In the genomic region with DNA sequence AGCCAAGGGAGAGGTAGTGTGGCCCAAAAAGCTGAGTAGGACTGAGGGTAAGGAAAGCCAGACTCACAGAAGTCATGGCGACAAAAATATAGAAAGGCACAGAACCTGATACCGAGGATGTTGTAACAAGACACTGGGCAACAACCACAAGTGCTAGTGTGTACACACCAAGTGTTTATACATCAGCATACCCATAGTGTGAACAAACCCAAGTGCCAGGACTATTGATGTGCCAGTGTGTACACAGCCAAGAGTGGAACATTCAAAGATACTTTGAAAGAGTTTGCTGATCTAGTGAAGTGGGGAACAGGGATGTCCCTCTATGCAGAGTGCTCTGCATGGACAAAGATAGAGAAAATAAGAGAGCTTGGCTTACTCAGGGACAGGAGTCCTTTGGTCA, we compare ENCODE assay signal across 15 mouse cellular contexts. TPM values are rescaled to one million over a fixed set of nuclear protein-coding genes. Genes with fewer than 3 reads are reported as not detected.
A peak's percentile ranks its signal among the peaks of the same experiment; 100 is the strongest.
DNase-seq lines count a peak whose midpoint lies in the region; ATAC-seq and TF ChIP-seq lines count a peak whose summit lies in the region.
"Had no signal": no experiment of that assay in that cellular context is flagged by ENCODE, and none has a peak within 500 bp of the region (broad histone marks: within the 10 kb centered on the region; RNA-seq: fewer than 3 reads in every experiment).

No protein-coding gene starts in this region.

- no peak for ATAC-seq in liver, embryonic 11.5 days (replicated peaks; ENCODE audit: low FRiP score)
- no peak for ATAC-seq in limb, embryonic 12.5 days (ENCODE audit: insufficient number of reproducible peaks, insufficient read depth, low FRiP score, low TSS enrichment, low read depth)

- WGBS in heart, adult 2 months = 70% methylated on average over 2 of the region's 2 CpGs
- 22% methylated on average over 2 of the region's 2 CpGs for WGBS in liver, adult 2 months
- 73% methylated on average over 2 of the region's 2 CpGs for WGBS in liver, embryonic 11.5 days
- 80% methylated on average over 2 of the region's 2 CpGs for WGBS in limb, embryonic 12.5 days

- H3K36me3 ChIP-seq in heart, adult 2 months (ENCODE audit: control insufficient read depth, insufficient read depth, low read length) = no peaks in the 10 kb centered on the region
- H3K36me3 ChIP-seq in liver, adult 2 months (ENCODE audit: control insufficient read depth, insufficient read depth, low read length) = no peaks in the 10 kb centered on the region
- H3K36me3 ChIP-seq in liver, embryonic 11.5 days (ENCODE audit: control insufficient read depth, insufficient read depth, low read length) = no peaks in the 10 kb centered on the region
- peaks cover 10% of the 10 kb centered on the region; the same call in 1 of the 2 replicates for H3K36me3 ChIP-seq in limb, embryonic 12.5 days
- H3K36me3 ChIP-seq: hindbrain, embryonic 15.5 days had no signal

- H3K27me3 ChIP-seq in heart, adult 2 months (ENCODE audit: control insufficient read depth, insufficient read depth, low read length) = no peaks in the 10 kb centered on the region
- H3K27me3 ChIP-seq in liver, adult 2 months (ENCODE audit: control insufficient read depth, insufficient read depth, low read length) = no peaks in the 10 kb centered on the region
- H3K27me3 ChIP-seq in liver, embryonic 11.5 days (replicated peaks; ENCODE audit: control insufficient read depth, insufficient read depth, low read length) = no peaks in the 10 kb centered on the region
- no peaks in the 10 kb centered on the region for H3K27me3 ChIP-seq in limb, embryonic 12.5 days
- H3K27me3 ChIP-seq: hindbrain, embryonic 15.5 days; neural tube, embryonic 13.5 days had no signal

- no peak overlapping the region for H3K4me3 ChIP-seq in heart, adult 2 months
- no peak overlapping the region for H3K4me3 ChIP-seq in liver, adult 2 months (ENCODE audit: insufficient read depth, low read depth, low read length)
- no peak overlapping the region for H3K4me3 ChIP-seq in liver, embryonic 11.5 days (ENCODE audit: low read depth, low read length)
- no peak overlapping the region for H3K4me3 ChIP-seq in limb, embryonic 12.5 days (replicated peaks)
- H3K4me3 ChIP-seq: hindbrain, embryonic 15.5 days; neural tube, embryonic 13.5 days had no signal

- TF ChIP-seq CTCF in heart, adult 2 months (IDR thresholded peaks at IDR 0.05) = no peak
- TF ChIP-seq CTCF in liver, adult 2 months (IDR thresholded peaks at IDR 0.05; ENCODE audit: low read depth, low read length) = no peak

- no peak for TF ChIP-seq EP300 in heart, adult 2 months (IDR thresholded peaks at IDR 0.05; ENCODE audit: insufficient read depth, low read depth, low read length)

- no peaks in the 10 kb centered on the region for H3K9me3 ChIP-seq in liver, embryonic 11.5 days (ENCODE audit: control insufficient read depth, low read length)
- no peaks in the 10 kb centered on the region for H3K9me3 ChIP-seq in limb, embryonic 12.5 days
- H3K9me3 ChIP-seq: hindbrain, embryonic 15.5 days; neural tube, embryonic 13.5 days had no signal

- no peak overlapping the region for H3K4me2 ChIP-seq in liver, embryonic 11.5 days
- H3K4me2 ChIP-seq in limb, embryonic 12.5 days = no peak overlapping the region
- H3K4me2 ChIP-seq: hindbrain, embryonic 15.5 days; neural tube, embryonic 13.5 days had no signal

- peaks cover 9% of the 10 kb centered on the region for H3K4me1 ChIP-seq in heart, adult 2 months (ENCODE audit: control insufficient read depth, insufficient read depth, low read length)
- H3K4me1 ChIP-seq in liver, adult 2 months (ENCODE audit: control insufficient read depth, insufficient read depth, low read length) = peaks cover 7% of the 10 kb centered on the region; the same call in 1 of the 2 replicates
- H3K4me1 ChIP-seq in liver, embryonic 11.5 days (replicated peaks; ENCODE audit: control insufficient read depth, insufficient read depth, low read length) = peaks cover 16% of the 10 kb centered on the region
- peaks cover 42% of the 10 kb centered on the region for H3K4me1 ChIP-seq in limb, embryonic 12.5 days (replicated peaks)

- TF ChIP-seq POLR2A in heart, adult 2 months (IDR thresholded peaks at IDR 0.05; ENCODE audit: insufficient read depth, low read depth, low read length) = no peak
- TF ChIP-seq POLR2A in liver, adult 2 months (IDR thresholded peaks at IDR 0.05; ENCODE audit: extremely low read depth, insufficient read depth, low read length) = no peak

- intact Hi-C loops in heart, adult 2 months (cut with DNase I) = no loop called here

- H3K79me2 ChIP-seq in heart, adult 2 months (replicated peaks; ENCODE audit: control insufficient read depth, insufficient read depth, low read length) = no peaks in the 10 kb centered on the region
- no peaks in the 10 kb centered on the region for H3K79me2 ChIP-seq in liver, adult 2 months (ENCODE audit: control insufficient read depth, insufficient read depth, low read length)

- no peak overlapping the region for H3K9ac ChIP-seq in heart, adult 2 months (ENCODE audit: low read depth, low read length)
- H3K9ac ChIP-seq in liver, adult 2 months (ENCODE audit: low read depth, low read length) = no peak overlapping the region
- no peak overlapping the region for H3K9ac ChIP-seq in liver, embryonic 11.5 days (ENCODE audit: low read depth, low read length)
- H3K9ac ChIP-seq in limb, embryonic 12.5 days (replicated peaks) = no peak overlapping the region
- H3K9ac ChIP-seq: forebrain, postnatal 0 days; hindbrain, embryonic 15.5 days had no signal

- peak overlapping the region; percentile 40; the same call in 1 of the 2 replicates for H3K27ac ChIP-seq in heart, adult 2 months
- H3K27ac ChIP-seq in liver, adult 2 months (replicated peaks; ENCODE audit: insufficient read depth, low read depth, low read length) = no peak overlapping the region
- H3K27ac ChIP-seq in liver, embryonic 11.5 days (ENCODE audit: low read depth, low read length) = no peak overlapping the region
- peak overlapping the region; percentile 76 for H3K27ac ChIP-seq in limb, embryonic 12.5 days

- DNase-seq in heart, adult 2 months = no peak
- DNase-seq in heart, adult 9 months (ENCODE audit: low spot score in 2 of 2) = no peak
- DNase-seq in liver, adult 2 months (ENCODE audit: extremely low read depth, low read depth, low spot score) = peak; percentile 46
- no peak for DNase-seq in liver, embryonic 11.5 days (ENCODE audit: low spot score)
- peak; percentile 36 for DNase-seq in NIH3T3 (ENCODE audit: low read depth)
- no peak for DNase-seq in frontal cortex, postnatal 25 days (ENCODE audit: low spot score in 2 of 2)
- no peak for DNase-seq in frontal cortex, postnatal 10 days (ENCODE audit: low spot score in 2 of 2)
- DNase-seq: adrenal gland, postnatal 10 days; cerebellum, adult 11 months; cerebellum, postnatal 25 days; forebrain, postnatal 0 days; kidney, adult 18-20 months had no signal

RNA-seq across cellular contexts. Expression of gene Wwp2, which starts 54.5 kb away (rescaled TPM):
- total RNA-seq in heart, adult 2 months (2021) = 10 to 100 TPM; 20.5 to 31.5 TPM
- polyA plus RNA-seq in heart, adult 2 months (2012; rRNA removed) = 18.7 and 21.8 TPM in 2 replicates
- 11.8 and 14.4 TPM in 2 replicates for total RNA-seq in liver, adult 2 months (2014; rRNA removed)
- 13.0 and 15.0 TPM in 2 replicates for polyA plus RNA-seq in liver, adult 2 months (2012; rRNA removed)
- 37.6 and 40.2 TPM in 2 replicates for polyA plus RNA-seq in liver, embryonic 11.5 days (2014; fragmentation: Nextera tagmentation; extraction: Ambion mirVana)
- polyA plus RNA-seq in limb, embryonic 12.5 days (2016; fragmentation: Nextera tagmentation; extraction: Ambion mirVana) = 277 and 286 TPM in 2 replicates

Comparison
In these comparisons a context has a peak if more than half of its experiments do, and no peak if none do; other contexts are left out.
1. DNase-seq: peak in liver, adult 2 months (single experiment) and NIH3T3 (single experiment); none in heart, adult 2 months (0 of 2), heart, adult 9 months (0 of 2), liver, embryonic 11.5 days (single experiment), frontal cortex, postnatal 25 days (0 of 2) and frontal cortex, postnatal 10 days (0 of 2).
2. H3K27ac ChIP-seq: peak in heart, adult 2 months (single experiment) and limb, embryonic 12.5 days (single experiment); none in liver, adult 2 months (single experiment) and liver, embryonic 11.5 days (single experiment).